Mouse (Mus musculus) testis, adult 2 months (tissue): ENCODE measurements around the gene Cpsf2.

Source experiments
- CTCF ChIP-seq: fragments of 200-500 bp; IDR thresholded peaks from 2 replicates; pipeline ENCODE4 v1.5.1; 2012; ENCODE audit warnings: low read depth, mild to moderate bottlenecking, inconsistent platforms, low read length, moderate library complexity; ENCODE audit not compliant: control insufficient read depth, insufficient read depth, insufficient replicate concordance
- POLR2A ChIP-seq: fragments of 200-500 bp; IDR thresholded peaks from 2 replicates; pipeline ENCODE4 v1.6.1; 2012; ENCODE audit warnings: low read depth, mild to moderate bottlenecking, inconsistent platforms, low read length, moderate library complexity; ENCODE audit not compliant: control insufficient read depth

DNA sequence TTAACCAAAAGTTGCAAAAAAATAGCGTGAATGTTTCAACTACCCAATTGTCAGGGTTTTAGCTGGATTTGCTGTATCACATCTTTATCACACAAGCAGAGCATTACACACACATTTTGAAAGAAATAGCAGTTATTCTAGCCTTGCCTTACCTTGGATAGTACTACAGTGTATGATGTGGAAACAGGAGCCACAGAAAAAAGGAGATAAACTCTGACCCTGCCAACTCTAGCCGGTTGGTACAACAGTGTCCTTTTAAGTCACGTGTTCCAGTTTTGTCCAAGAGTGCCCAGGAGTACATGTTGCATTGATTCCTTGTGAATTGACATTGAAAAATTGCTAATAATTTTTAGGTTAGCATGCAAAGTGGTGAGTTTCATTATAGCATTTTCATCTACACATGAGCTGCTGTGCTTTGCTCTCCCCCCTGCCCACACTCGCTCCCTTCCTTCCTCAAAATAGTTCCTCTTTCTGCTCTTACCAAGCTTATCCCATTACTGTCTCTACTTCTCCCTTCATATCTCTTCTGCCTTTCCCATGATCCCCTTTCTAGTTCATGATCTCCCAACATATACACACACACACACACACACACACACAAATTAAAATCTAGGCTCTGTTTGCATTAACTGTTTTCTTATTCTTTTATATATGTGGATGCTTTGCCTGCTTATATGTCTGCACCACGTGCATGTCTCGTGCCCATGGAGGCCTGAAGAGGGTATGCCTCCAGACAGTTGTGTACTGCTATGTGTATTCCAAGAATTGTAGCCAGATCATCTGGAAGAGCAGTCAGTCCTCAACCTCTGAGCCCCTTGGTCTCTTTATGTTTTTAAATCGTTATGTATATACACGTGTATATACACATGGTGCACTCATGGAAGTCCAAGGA, 19.0 kb downstream of the Cpsf2 start:
- TF ChIP-seq CTCF (no peak), POLR2A (no peak)
